Mouse (Mus musculus): Measurements from ENCODE around the gene Fam135a.

- TF ChIP-seq CTCF (IDR thresholded peaks at IDR 0.05; ENCODE audit: insufficient read depth, low read depth, low read length) (no peak), POLR2A (IDR thresholded peaks at IDR 0.05; ENCODE audit: insufficient read depth, low read depth, low read length) (no peak)
Observed at GRCm38 (mm10) chr1:24102579-24103149, 2.5 kb upstream of the Fam135a start.

All from olfactory bulb, adult 2 months (tissue).